15 mouse cellular contexts compared by ENCODE assay signal in genomic region chr2:19429691-19430690, GRCm38 (mm10). TPM values are rescaled to one million over a fixed set of nuclear protein-coding genes. Genes with fewer than 3 reads are reported as not detected.
DNase-seq lines count a peak whose midpoint lies in the region; ATAC-seq lines count a peak whose summit lies in the region.
"Had no signal": no experiment of that assay in that cellular context is flagged by ENCODE, and none has a peak within 500 bp of the region (broad histone marks: within the 10 kb centered on the region; RNA-seq: fewer than 3 reads in every experiment).

No protein-coding gene starts in this region.

- peak; percentile 42 for DNase-seq in embryo, embryonic 10.5 days (ENCODE audit: low spot score)
- DNase-seq in embryo, embryonic 11 days, result no peak
- DNase-seq in neural tube, embryonic 11.5 days (ENCODE audit: low spot score), result peak; percentile 55
- DNase-seq in neural tube, embryonic 10.5 days (ENCODE audit: extremely low spot score, low spot score), result no peak
- peak; percentile 27 for DNase-seq in retina, postnatal 1 day
- DNase-seq in adrenal gland, postnatal 14 days, result no peak
- no peak for DNase-seq in kidney, postnatal 4 days
- DNase-seq: cerebellum, adult 11-12 months had no signal

- no peak overlapping the region for H3K9ac ChIP-seq in neural tube, embryonic 11.5 days (ENCODE audit: low read length)
- no peak overlapping the region for H3K9ac ChIP-seq in midbrain, embryonic 13.5 days (replicated peaks)

- H3K36me3 ChIP-seq in neural tube, embryonic 11.5 days (ENCODE audit: control insufficient read depth, insufficient read depth, low read length), result no peaks in the 10 kb centered on the region
- no peaks in the 10 kb centered on the region for H3K36me3 ChIP-seq in midbrain, embryonic 13.5 days

- no peak overlapping the region for H3K4me3 ChIP-seq in neural tube, embryonic 11.5 days (ENCODE audit: low read depth, low read length)
- H3K4me3 ChIP-seq in midbrain, embryonic 13.5 days (replicated peaks), result peak overlapping the region; percentile 33

- peaks cover 8% of the 10 kb centered on the region for H3K4me1 ChIP-seq in neural tube, embryonic 11.5 days (ENCODE audit: control insufficient read depth, insufficient read depth, low read length)
- H3K4me1 ChIP-seq in midbrain, embryonic 13.5 days (replicated peaks), result peaks cover 24% of the 10 kb centered on the region

- no peak overlapping the region; the same call in 1 of the 2 replicates for H3K27ac ChIP-seq in neural tube, embryonic 11.5 days (ENCODE audit: low read depth, low read length)
- no peak overlapping the region for H3K27ac ChIP-seq in midbrain, embryonic 13.5 days

- H3K9me3 ChIP-seq in neural tube, embryonic 11.5 days (ENCODE audit: control insufficient read depth, low read length), result no peaks in the 10 kb centered on the region
- H3K9me3 ChIP-seq in midbrain, embryonic 13.5 days, result no peaks in the 10 kb centered on the region

- ATAC-seq in neural tube, embryonic 11.5 days (ENCODE audit: insufficient read depth, low FRiP score, low TSS enrichment), result 0 out of 2 replicates have a peak, but pooled peaks have one; percentile 29
- no peak for ATAC-seq in midbrain, embryonic 13.5 days

- 3% methylated on average over 31 of the region's 31 CpGs for WGBS in neural tube, embryonic 11.5 days
- WGBS in midbrain, embryonic 13.5 days, result 3% methylated on average over 31 of the region's 31 CpGs

- peak overlapping the region; percentile 23 for H3K4me2 ChIP-seq in neural tube, embryonic 11.5 days (ENCODE audit: low read depth)
- H3K4me2 ChIP-seq in midbrain, embryonic 13.5 days (replicated peaks), result peak overlapping the region; percentile 56

- peaks cover 76% of the 10 kb centered on the region for H3K27me3 ChIP-seq in neural tube, embryonic 11.5 days (ENCODE audit: control insufficient read depth, insufficient read depth, low read length)
- H3K27me3 ChIP-seq in midbrain, embryonic 13.5 days, result peaks cover 95% of the 10 kb centered on the region

RNA-seq across cellular contexts. Expression of gene Ptf1a, which starts 15.5 kb away (rescaled TPM):
- polyA plus RNA-seq in neural tube, embryonic 11.5 days (2014; fragmentation: Nextera tagmentation; extraction: Ambion mirVana), result 13.0 and 13.6 TPM in 2 replicates
- 0.70 and 0.71 TPM in 2 replicates for polyA plus RNA-seq in midbrain, embryonic 13.5 days (2015; fragmentation: Nextera tagmentation; extraction: Ambion mirVana)
- not detected in 2 replicates for total RNA-seq in adrenal gland, postnatal 14 days (2021)
- total RNA-seq: gastrocnemius, postnatal 10 days; layer of hippocampus, postnatal 14 days had no signal
- polyA plus RNA-seq: cortical plate, adult 2 months; heart, postnatal 0 days; kidney, embryonic 14.5 days; limb, embryonic 11.5 days had no signal

RNA-seq across cellular contexts. Expression of gene Msrb2, which starts 58.8 kb away (rescaled TPM):
- 13.3 and 14.6 TPM in 2 replicates for polyA plus RNA-seq in neural tube, embryonic 11.5 days (2014; fragmentation: Nextera tagmentation; extraction: Ambion mirVana)
- 7.7 and 8.1 TPM in 2 replicates for polyA plus RNA-seq in midbrain, embryonic 13.5 days (2015; fragmentation: Nextera tagmentation; extraction: Ambion mirVana)
- total RNA-seq in adrenal gland, postnatal 14 days (2021), result 29.9 and 31.1 TPM in 2 replicates

Comparison
In these comparisons a context has a peak if more than half of its experiments do, and no peak if none do; other contexts are left out.
1. DNase-seq: peak in embryo, embryonic 10.5 days (single experiment), neural tube, embryonic 11.5 days (single experiment) and retina, postnatal 1 day (single experiment); none in embryo, embryonic 11 days (single experiment), neural tube, embryonic 10.5 days (single experiment), adrenal gland, postnatal 14 days (single experiment) and kidney, postnatal 4 days (0 of 2).